Mouse (Mus musculus): ENCODE results near the gene Hagh.

The Hagh gene

DNA sequence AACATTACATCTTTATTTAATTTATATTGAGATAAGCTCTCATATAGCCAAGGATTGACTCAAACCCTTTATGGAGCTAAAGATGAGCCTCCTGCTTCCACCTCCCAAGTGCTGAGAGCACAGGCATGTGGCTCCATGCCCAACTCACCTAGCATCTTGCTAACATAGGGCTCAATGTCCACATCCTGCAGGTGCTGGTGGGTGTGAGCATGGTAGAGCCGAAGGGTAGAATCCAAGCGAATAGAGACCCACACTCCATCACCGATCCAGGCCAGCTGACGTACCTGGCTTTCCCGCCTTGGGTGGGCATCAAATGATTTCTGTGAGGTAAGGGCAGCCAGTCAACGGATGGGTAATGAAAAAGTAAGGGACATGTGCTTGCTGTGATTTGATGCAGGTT, 60.1 kb downstream of the Hagh start:
- no peak for DNase-seq (ENCODE audit: low spot score in 2 of 2)

GRCm38 (mm10) chr17:24902124-24902523, 62.2 kb downstream of the Hagh start:
- peak in 1 of 2 experiments; percentile 33 for DNase-seq (ENCODE audit: low spot score in 2 of 2)

GRCm38 (mm10) chr17:24902671-24903474, 62.9 kb downstream of the Hagh start:
- DNase-seq (ENCODE audit: low spot score in 2 of 2): peak; percentile 78 to 85

- DNase-seq (ENCODE audit: low spot score in 2 of 2): peak; percentile 26 to 31
These were observed 63.8 kb downstream of the Hagh start for GRCm38 (mm10) chr17:24903767-24904166.

DNA sequence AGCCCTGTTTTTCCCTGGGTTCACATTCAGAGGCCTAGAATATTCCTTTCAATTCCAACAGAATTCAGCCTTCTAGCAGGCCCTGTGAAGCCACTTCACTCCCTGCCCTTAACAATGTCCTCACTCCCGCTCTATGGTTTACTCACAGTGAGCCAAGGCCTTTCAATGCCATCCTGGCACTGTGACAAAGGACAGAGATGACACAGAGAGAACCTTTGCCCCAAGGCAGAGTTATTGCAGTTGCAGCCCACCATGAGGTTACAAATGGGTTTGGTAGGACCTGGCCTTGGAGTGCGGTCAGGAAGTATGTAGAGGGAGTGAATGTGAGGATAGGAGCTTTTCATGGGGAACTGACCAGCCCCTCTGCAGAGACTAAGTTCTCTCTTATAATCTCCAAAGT, 67.6 kb downstream of the Hagh start:
- no peak for DNase-seq (ENCODE audit: low spot score in 2 of 2)

DNA sequence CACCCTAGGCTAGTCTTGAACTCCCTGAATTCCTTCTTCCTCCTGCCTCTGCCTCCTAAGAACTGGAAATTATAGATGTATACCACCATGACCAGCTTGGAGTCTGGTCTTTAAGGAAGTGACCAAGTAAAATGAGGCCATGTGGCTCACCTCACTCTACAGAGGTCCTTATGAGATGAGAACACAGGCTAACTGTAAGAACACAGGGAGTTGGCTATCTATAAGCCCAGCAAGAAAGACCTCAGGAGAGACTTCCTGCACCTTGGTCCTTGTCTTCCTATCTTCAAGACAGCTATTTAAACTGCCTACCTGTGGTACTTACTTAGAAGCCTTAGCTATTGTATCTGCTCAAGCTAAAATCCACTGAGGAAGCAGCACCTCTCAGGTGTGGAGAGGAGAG, 74.0 kb downstream of the Hagh start:
- DNase-seq (ENCODE audit: low spot score in 2 of 2): no peak

Data from spleen, postnatal 10 days (tissue).